Mouse (Mus musculus) right cerebral cortex, postnatal 10 days (tissue): ENCODE data around the gene Magoh.
A peak's percentile ranks its signal among the peaks of the same experiment; 100 is the strongest.

Experiments
- DNase-seq, 2 experiments: peaks; one replicate each; pipeline ENCODE4 v3.0.0; 2021; ENCODE audit warnings: low spot score in 2 of 2

Gene Magoh

GRCm38 (mm10) chr4:107889731-107890432 lies 10.3 kb downstream of the Magoh start, which contains the start of gene 0610037L13Rik:
TSS of gene 0610037L13Rik (plus strand) at chr4:107889813.
- DNase-seq: peak; percentile 97 to 98

- DNase-seq: no peak
Observed at GRCm38 (mm10) chr4:107892663-107893062, 13.1 kb downstream of the Magoh start.

- no peak for DNase-seq
Observed at GRCm38 (mm10) chr4:107899211-107899927, 19.8 kb downstream of the Magoh start.

- no peak for DNase-seq
Observed at GRCm38 (mm10) chr4:107900206-107900605, 20.7 kb downstream of the Magoh start.

GRCm38 (mm10) chr4:107904252-107904651 lies 24.7 kb downstream of the Magoh start:
- no peak for DNase-seq

GRCm38 (mm10) chr4:107906561-107906960 lies 27.0 kb downstream of the Magoh start:
- no peak for DNase-seq

- DNase-seq: no peak
Observed at GRCm38 (mm10) chr4:107910020-107910419, 30.5 kb downstream of the Magoh start.

- DNase-seq: no peak
Observed at GRCm38 (mm10) chr4:107920336-107920735, 40.8 kb downstream of the Magoh start.

- DNase-seq: no peak
Observed at GRCm38 (mm10) chr4:107921152-107921695, 41.7 kb downstream of the Magoh start.

GRCm38 (mm10) chr4:107921952-107922351 lies 42.4 kb downstream of the Magoh start:
- no peak for DNase-seq

GRCm38 (mm10) chr4:107923145-107923802 lies 43.7 kb downstream of the Magoh start, which contains the start of gene Cpt2:
TSS of gene Cpt2 (minus strand) at chr4:107923610.
- DNase-seq: peak; percentile 87

GRCm38 (mm10) chr4:107923803-107924194 lies 44.2 kb downstream of the Magoh start:
- DNase-seq: no peak

- no peak for DNase-seq
Observed at GRCm38 (mm10) chr4:107928269-107928668, 48.7 kb downstream of the Magoh start.

GRCm38 (mm10) chr4:107928726-107929125 lies 49.2 kb downstream of the Magoh start:
- no peak for DNase-seq

GRCm38 (mm10) chr4:107931453-107931852 lies 51.9 kb downstream of the Magoh start:
- DNase-seq: no peak

- no peak for DNase-seq
Observed at GRCm38 (mm10) chr4:107933239-107933638, 53.7 kb downstream of the Magoh start.

- DNase-seq: no peak
Observed at GRCm38 (mm10) chr4:107935254-107935653, 55.7 kb downstream of the Magoh start.
